29 mouse cellular contexts compared by ENCODE assay signal in genomic region chr6:89662521-89662920, GRCm38 (mm10). TPM values are rescaled to one million over a fixed set of nuclear protein-coding genes. Genes with fewer than 3 reads are reported as not detected.
"Had no signal": no experiment of that assay in that cellular context is flagged by ENCODE, and none has a peak within 500 bp of the region (broad histone marks: within the 10 kb centered on the region; RNA-seq: fewer than 3 reads in every experiment).

No protein-coding gene starts in this region.

- ATAC-seq: forebrain, embryonic 16.5 days; hindbrain, embryonic 16.5 days; inflammation-experienced regulatory T-cells, adult 6 months; intestine, embryonic 15.5 days; intestine, postnatal 0 days had no signal

- H3K27me3 ChIP-seq: hindbrain, embryonic 12.5 days; intestine, embryonic 15.5 days; limb, embryonic 12.5 days had no signal

- H3K4me2 ChIP-seq: heart, embryonic 11.5 days; hindbrain, embryonic 12.5 days; hindbrain, embryonic 14.5 days; intestine, embryonic 15.5 days; limb, embryonic 12.5 days had no signal

- H3K27ac ChIP-seq: gastrocnemius, adult 2 months; heart, adult 2 months; hindbrain, embryonic 10.5 days; hindbrain, embryonic 12.5 days; hindbrain, embryonic 14.5 days; intestine, embryonic 15.5 days; layer of hippocampus, adult 2 months; left cerebral cortex, adult 2 months; limb, embryonic 10.5 days; limb, embryonic 12.5 days had no signal

- H3K9me3 ChIP-seq: hindbrain, embryonic 10.5 days; hindbrain, embryonic 12.5 days; intestine, embryonic 15.5 days; limb, embryonic 10.5 days; limb, embryonic 12.5 days had no signal

- H3K4me1 ChIP-seq: hindbrain, embryonic 10.5 days; hindbrain, embryonic 12.5 days; intestine, embryonic 15.5 days; limb, embryonic 12.5 days had no signal

- H3K9ac ChIP-seq: hindbrain, embryonic 12.5 days; hindbrain, embryonic 14.5 days; intestine, embryonic 15.5 days; limb, embryonic 12.5 days had no signal

- DNase-seq: gastrocnemius, adult 2 months; gastrocnemius, postnatal 10 days; gastrocnemius, postnatal 25 days; heart, adult 2 months; heart, postnatal 10 days; kidney, adult 18-20 months; kidney, adult 8-10 months; kidney, postnatal 10 days; kidney, postnatal 25 days; kidney, postnatal 4 days; liver had no signal

- H3K36me3 ChIP-seq: intestine, embryonic 15.5 days had no signal

- H3K4me3 ChIP-seq: gastrocnemius, adult 2 months; heart, adult 2 months; hindbrain, embryonic 10.5 days; hindbrain, embryonic 12.5 days; intestine, embryonic 15.5 days; layer of hippocampus, adult 2 months; left cerebral cortex, adult 2 months; limb, embryonic 10.5 days; limb, embryonic 12.5 days had no signal

RNA-seq across cellular contexts. Expression of gene Vmn1r40, which starts 44.8 kb away (rescaled TPM):
- polyA plus RNA-seq: forebrain, embryonic 16.5 days; heart, adult 2 months; heart, embryonic 11.5 days; heart, embryonic 14.5 days; heart, embryonic 16.5 days; hindbrain, embryonic 10.5 days; hindbrain, embryonic 12.5 days; hindbrain, embryonic 14.5 days; hindbrain, embryonic 16.5 days; inflammation-experienced regulatory T-cells, adult 6 months; intestine, embryonic 15.5 days; intestine, postnatal 0 days; kidney, embryonic 14.5 days; kidney, embryonic 16.5 days; limb, embryonic 10.5 days; limb, embryonic 12.5 days; limb, embryonic 14.5 days had no signal
